Mouse (Mus musculus) kidney, adult 2 months (tissue): ENCODE measurements at regions not wholly inside any gene's neighbourhood (a gene's known extent, or its start where the extent isn't known, plus 50 kb on each side); places are given as distances from the start of the nearest gene placed in this dataset.
A peak's percentile ranks its signal among the peaks of the same experiment; 100 is the strongest.

Experiments used
- DNase-seq: peaks from one replicate; pipeline ENCODE4 v3.0.0; 2021
- H3K27ac ChIP-seq: fragments of 200-500 bp; 2 replicates; pipeline ENCODE4 v1.5.1; 2012; ENCODE audit warnings: low read depth, low read length, control low read depth, inconsistent platforms; ENCODE audit not compliant: insufficient read depth
- H3K27me3 ChIP-seq: fragments of 200-500 bp; replicated peaks from 2 replicates; pipeline ENCODE4 v1.6.1; 2012; ENCODE audit warnings: mild to moderate bottlenecking, moderate library complexity, low read length, inconsistent platforms; ENCODE audit not compliant: control insufficient read depth, insufficient read depth
- H3K36me3 ChIP-seq: fragments of 200-500 bp; 2 replicates; pipeline ENCODE4 v1.6.1; 2012; ENCODE audit warnings: mild to moderate bottlenecking, moderate library complexity, low read length, inconsistent platforms; ENCODE audit not compliant: control insufficient read depth, insufficient read depth
- H3K4me1 ChIP-seq: fragments of 200-500 bp; 2 replicates; pipeline ENCODE4 v1.6.1; 2011; ENCODE audit warnings: low read length; ENCODE audit not compliant: control insufficient read depth, insufficient read depth
- H3K4me3 ChIP-seq: fragments of 200-500 bp; 2 replicates; pipeline ENCODE4 v1.5.1; 2011; ENCODE audit warnings: mild to moderate bottlenecking, low read depth, low read length, control low read depth; ENCODE audit not compliant: insufficient read depth
- CTCF ChIP-seq: fragments of 200-500 bp; conservative IDR thresholded peaks from 2 replicates; pipeline ENCODE4 v1.5.1; 2011; ENCODE audit warnings: low read depth, mild to moderate bottlenecking, control low read depth, low read length, moderate library complexity, mixed read lengths; ENCODE audit not compliant: insufficient read depth, insufficient read length
- POLR2A ChIP-seq: fragments of 200-500 bp; IDR thresholded peaks from one replicate; pipeline ENCODE4 v1.6.1; 2011; ENCODE audit warnings: low read depth, low read length, control low read depth
- WGBS: fragments of 180-500 bp; shearing (Covaris S2); methylation state at CpG from one replicate; pipeline ENCODE4 v1.1.7; 2018; 5-methylcytosine and 5-hydroxymethylcytosine counted together

DNA sequence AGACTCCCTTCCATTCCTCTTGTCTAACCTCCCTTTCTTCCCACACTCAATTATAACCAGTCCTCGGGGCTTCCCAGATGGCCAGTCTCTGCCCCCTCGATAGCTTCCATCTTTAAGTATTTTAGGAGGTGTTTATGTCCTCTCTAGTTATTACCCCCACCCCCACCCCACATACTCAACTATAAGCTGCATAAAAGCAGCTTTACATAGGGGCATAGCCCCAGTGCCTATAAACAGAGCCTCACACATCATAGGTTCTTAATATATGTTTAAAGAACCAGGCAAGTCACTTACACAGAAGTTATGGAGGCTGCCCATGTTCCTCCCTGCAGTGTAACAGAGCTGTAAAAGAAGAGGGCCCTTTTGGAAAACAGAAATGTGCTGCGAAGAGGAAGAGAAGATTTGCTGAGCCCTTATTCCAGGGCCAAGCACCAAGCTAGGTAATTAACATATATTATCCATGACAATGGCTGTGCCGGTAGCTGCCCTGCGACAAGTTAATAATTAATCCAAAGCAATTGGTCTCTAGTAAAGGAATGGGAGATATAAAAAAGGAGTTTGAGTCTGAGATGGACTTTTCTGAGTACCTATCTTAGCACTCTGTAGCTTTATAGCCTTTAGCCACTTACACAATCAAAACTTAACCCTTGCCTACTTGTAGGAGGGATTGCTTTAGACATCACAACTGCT lies 63.6 kb upstream of the Oxtr start:
- Histone ChIP-seq H3K36me3 (no peaks in the 10 kb centered on the region), H3K27ac (no peak overlapping the region), H3K4me1 (no peaks in the 10 kb centered on the region), H3K27me3 (no peaks in the 10 kb centered on the region), H3K4me3 (no peak overlapping the region)
- TF ChIP-seq CTCF: no peak
- 40% methylated on average over 5 of the region's 5 CpGs for WGBS
- DNase-seq: no peak

DNA sequence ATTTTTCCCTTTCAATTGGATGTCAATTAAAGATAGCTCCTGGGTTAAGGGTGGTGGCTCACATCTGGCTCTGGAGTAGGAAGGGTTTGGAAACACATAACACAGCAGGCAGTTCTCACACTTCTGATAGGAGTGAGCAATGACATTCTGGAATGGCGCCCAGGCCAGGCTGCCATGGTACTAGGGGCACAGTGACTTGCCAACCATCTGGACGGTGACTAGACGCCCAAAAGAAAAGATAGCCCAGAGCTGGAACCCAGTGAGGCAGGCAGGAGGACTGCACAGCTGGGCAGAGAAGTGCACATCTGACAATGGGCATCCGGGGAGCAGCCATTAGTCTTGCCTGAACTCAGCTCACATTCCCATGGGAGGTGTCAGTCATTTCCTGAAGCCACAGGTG lies 62.8 kb upstream of the Oxtr start:
- Histone ChIP-seq H3K27ac (no peak overlapping the region), H3K4me3 (no peak overlapping the region), H3K27me3 (no peaks in the 10 kb centered on the region), H3K36me3 (no peaks in the 10 kb centered on the region), H3K4me1 (no peaks in the 10 kb centered on the region)
- TF ChIP-seq CTCF: no peak
- no peak for TF ChIP-seq POLR2A
- no peak for DNase-seq
- WGBS: 84% methylated on average over 4 of the region's 4 CpGs

DNA sequence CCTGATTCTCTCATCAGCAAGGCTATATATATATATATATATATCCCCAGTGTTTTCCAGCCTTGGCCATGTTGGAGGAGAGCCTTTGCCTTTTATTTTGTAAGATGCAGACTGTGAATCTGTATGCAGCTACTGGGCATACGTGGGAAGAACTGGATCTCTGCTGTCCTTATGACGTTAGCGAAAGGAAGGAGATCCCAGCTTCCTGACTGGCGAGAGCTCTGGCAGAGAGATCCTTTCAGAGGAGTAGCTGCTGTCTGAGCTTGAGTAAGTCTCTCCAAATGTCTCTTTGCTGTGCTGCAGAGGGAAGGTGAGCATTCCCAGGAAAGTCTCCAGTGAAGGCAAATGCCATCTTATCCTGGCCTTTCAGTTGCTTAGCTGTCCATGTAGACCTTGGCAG lies 61.6 kb upstream of the Oxtr start:
- DNase-seq: no peak
- TF ChIP-seq POLR2A: no peak
- no peak for TF ChIP-seq CTCF
- H3K36me3 ChIP-seq: no peaks in the 10 kb centered on the region
- no peak overlapping the region for H3K4me3 ChIP-seq
- WGBS: 82% methylated on average over 4 of the region's 4 CpGs
- H3K27me3 ChIP-seq: no peaks in the 10 kb centered on the region
- no peaks in the 10 kb centered on the region for H3K4me1 ChIP-seq
- H3K27ac ChIP-seq: no peak overlapping the region

DNA sequence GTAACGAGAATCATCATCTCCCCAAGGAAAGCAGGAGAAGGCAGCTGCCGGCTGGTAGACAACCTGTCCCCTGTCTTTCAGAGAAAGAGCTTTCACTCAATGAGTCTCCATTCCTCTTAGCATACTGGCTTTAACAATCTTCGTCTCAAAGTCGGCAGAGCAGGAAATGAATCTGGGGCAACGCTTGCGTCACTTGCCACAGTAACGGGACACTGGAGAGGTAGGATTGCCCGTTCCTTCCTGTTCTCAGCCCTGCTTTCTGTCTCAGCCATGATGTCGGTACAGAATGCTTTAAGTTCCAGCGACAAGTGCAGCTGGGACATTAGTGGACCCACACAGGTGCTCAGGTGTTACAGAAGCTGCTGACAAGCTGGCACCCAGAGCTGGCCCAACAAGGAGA lies 57.5 kb upstream of the Oxtr start:
- H3K4me3 ChIP-seq: no peak overlapping the region
- H3K36me3 ChIP-seq: no peaks in the 10 kb centered on the region
- WGBS: 74% methylated on average over 10 of the region's 10 CpGs
- H3K27ac ChIP-seq: no peak overlapping the region
- no peaks in the 10 kb centered on the region for H3K4me1 ChIP-seq
- TF ChIP-seq POLR2A (no peak), CTCF (no peak)
- no peaks in the 10 kb centered on the region for H3K27me3 ChIP-seq
- DNase-seq: no peak

DNA sequence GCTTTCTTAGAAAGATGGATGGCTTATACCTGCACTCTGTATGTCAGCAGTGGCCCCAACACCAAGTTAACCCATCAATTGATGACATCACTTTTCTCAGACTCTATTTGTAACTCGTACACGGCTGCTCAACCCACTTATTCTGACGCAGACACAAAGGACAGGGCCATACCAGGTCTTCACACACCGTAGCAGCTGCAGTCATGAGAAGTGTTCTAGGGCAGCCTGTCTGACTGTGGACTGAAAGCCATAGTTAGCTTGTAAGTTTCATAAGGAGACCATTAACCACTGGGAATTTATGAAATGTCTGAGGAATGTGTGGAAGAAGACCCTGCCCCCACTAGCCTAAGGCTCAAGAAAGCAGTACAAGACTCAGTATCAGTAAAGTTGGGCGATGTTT lies 56.3 kb upstream of the Oxtr start:
- H3K27me3 ChIP-seq: no peaks in the 10 kb centered on the region
- DNase-seq: no peak
- TF ChIP-seq CTCF: no peak
- TF ChIP-seq POLR2A: no peak
- no peaks in the 10 kb centered on the region for H3K4me1 ChIP-seq
- no peak overlapping the region for H3K4me3 ChIP-seq
- 56% methylated on average over 5 of the region's 5 CpGs for WGBS
- no peak overlapping the region for H3K27ac ChIP-seq
- no peaks in the 10 kb centered on the region for H3K36me3 ChIP-seq

DNA sequence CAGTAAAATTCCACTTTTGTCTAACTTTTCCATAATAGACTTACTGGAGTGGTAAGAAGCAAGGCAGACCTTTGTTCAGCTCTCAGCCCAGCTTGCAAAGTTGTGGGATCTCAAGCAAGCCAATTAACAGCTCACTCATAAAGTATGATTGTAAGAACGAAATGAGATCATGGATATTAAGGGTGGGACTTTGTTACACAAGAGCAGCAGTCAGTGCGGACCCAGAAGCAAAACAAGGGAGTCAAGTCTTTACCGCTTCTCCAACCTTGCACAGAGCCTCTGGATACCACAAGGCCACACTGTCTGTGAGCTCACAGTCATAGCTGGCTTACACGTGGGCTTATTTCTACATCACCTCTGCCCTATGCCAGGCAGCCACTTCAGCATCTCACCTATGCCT lies 54.6 kb upstream of the Oxtr start:
- H3K27ac ChIP-seq: no peak overlapping the region
- TF ChIP-seq CTCF: no peak
- no peak for TF ChIP-seq POLR2A
- no peaks in the 10 kb centered on the region for H3K4me1 ChIP-seq
- WGBS: 74% methylated on average over 4 of the region's 4 CpGs
- no peaks in the 10 kb centered on the region for H3K27me3 ChIP-seq
- no peaks in the 10 kb centered on the region for H3K36me3 ChIP-seq
- no peak overlapping the region for H3K4me3 ChIP-seq
- DNase-seq: peak; percentile 29

DNA sequence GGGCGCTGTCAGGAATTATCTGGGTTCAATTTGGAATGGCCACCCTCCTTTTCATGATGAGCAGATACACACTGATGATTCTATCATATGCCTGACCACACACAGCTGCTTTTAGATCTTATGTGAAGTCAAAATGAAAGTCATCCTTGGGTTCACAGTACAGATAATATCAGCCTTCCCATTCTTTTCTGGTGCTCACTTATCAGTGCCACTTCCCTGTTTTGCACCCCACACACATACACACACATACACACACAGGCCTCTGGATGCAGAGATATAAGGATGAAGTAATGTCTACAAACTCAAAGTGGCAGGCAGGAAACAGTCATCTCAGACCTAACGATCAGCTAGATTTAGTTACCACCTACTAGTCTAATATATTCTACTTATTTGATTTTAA lies 52.9 kb upstream of the Oxtr start:
- WGBS: 85% methylated on average over 2 of the region's 2 CpGs
- no peak for DNase-seq
- Histone ChIP-seq H3K4me1 (no peaks in the 10 kb centered on the region), H3K4me3 (no peak overlapping the region), H3K27me3 (no peaks in the 10 kb centered on the region), H3K27ac (no peak overlapping the region), H3K36me3 (no peaks in the 10 kb centered on the region)
- TF ChIP-seq CTCF (no peak), POLR2A (no peak)
